Comparison of ENCODE assay signal across 8 mouse cellular contexts in the genomic region with DNA sequence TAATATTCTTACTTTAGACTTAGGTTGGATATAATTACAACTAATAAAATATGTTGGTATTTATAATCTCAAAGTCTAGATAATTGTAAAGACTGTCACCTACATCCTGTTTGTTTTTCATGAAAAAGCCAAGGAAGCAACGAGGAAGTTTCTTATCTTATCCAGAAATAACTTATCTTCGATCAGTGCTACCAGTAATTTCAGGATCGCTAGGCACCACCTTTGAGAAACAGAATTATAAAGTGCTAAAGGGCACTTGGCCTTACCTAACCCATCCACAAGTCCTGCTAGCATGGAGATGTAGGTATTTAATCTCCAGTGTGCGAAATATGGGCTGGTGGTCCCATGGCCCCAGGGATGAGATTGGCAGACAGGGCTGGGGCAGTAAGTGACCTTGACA. TPM values are rescaled to one million over a fixed set of nuclear protein-coding genes. Genes with fewer than 3 reads are reported as not detected.
DNase-seq lines count a peak whose midpoint lies in the region; ATAC-seq and TF ChIP-seq lines count a peak whose summit lies in the region.

No protein-coding gene starts in this region.

- no peak for TF ChIP-seq EP300 in liver, embryonic 14.5 days (IDR thresholded peaks at IDR 0.05; ENCODE audit: low read depth)

- H3K4me2 ChIP-seq in forebrain, embryonic 12.5 days: peak overlapping the region; percentile 70
- H3K4me2 ChIP-seq in liver, embryonic 14.5 days (ENCODE audit: low read depth): peak overlapping the region; percentile 75

- intact Hi-C loops in gastrocnemius, adult 2 months (cut with DNase I): loop anchor here (5.0 kb wide), 1 partner anchor 121 kb away; no protein-coding TSS in a partner anchor
- intact Hi-C loops in left cerebral cortex, postnatal 25 days (cut with DNase I): loop anchor here (5.0 kb wide), 2 partner anchors 126 to 229 kb away; a partner anchor contains a TSS

- TF ChIP-seq CTCF in gastrocnemius, adult 2 months (IDR thresholded peaks at IDR 0.05): no peak
- TF ChIP-seq CTCF in C2C12 (IDR thresholded peaks at IDR 0.05; ENCODE audit: control insufficient read depth, insufficient read depth, insufficient read length): no peak
- TF ChIP-seq CTCF in liver, embryonic 14.5 days (IDR thresholded peaks at IDR 0.05; ENCODE audit: low read depth): no peak

- WGBS in forebrain, embryonic 12.5 days: 66% methylated on average over 4 of the region's 4 CpGs
- WGBS in liver, embryonic 14.5 days (ENCODE audit: insufficient replicate concordance): 41% methylated on average over 4 of the region's 4 CpGs

- peak overlapping the region; percentile 92 for H3K27ac ChIP-seq in gastrocnemius, adult 2 months
- H3K27ac ChIP-seq in forebrain, embryonic 12.5 days: no peak overlapping the region
- H3K27ac ChIP-seq in liver, embryonic 14.5 days: no peak overlapping the region

- ATAC-seq in forebrain, embryonic 12.5 days (ENCODE audit: low FRiP score): 0 out of 2 replicates have a peak, but pooled peaks have one; percentile 1
- ATAC-seq in liver, embryonic 14.5 days (ENCODE audit: insufficient read depth): no peak

- H3K27me3 ChIP-seq in C2C12 (ENCODE audit: control insufficient read depth, insufficient read depth, insufficient read length): no peaks in the 10 kb centered on the region
- no peaks in the 10 kb centered on the region for H3K27me3 ChIP-seq in forebrain, embryonic 12.5 days
- no peaks in the 10 kb centered on the region for H3K27me3 ChIP-seq in liver, embryonic 14.5 days (ENCODE audit: control insufficient read depth, insufficient read depth, low read length)

- peak overlapping the region; percentile 79 for H3K4me3 ChIP-seq in gastrocnemius, adult 2 months
- H3K4me3 ChIP-seq in C2C12 (ENCODE audit: insufficient read depth, poor library complexity, severe bottlenecking): peak overlapping the region; percentile 56
- peak overlapping the region; percentile 73 for H3K4me3 ChIP-seq in forebrain, embryonic 12.5 days (replicated peaks)
- H3K4me3 ChIP-seq in liver, embryonic 14.5 days (ENCODE audit: insufficient read depth in 1 of 2, low read depth in 2 of 2, low read length in 2 of 2): peak overlapping the region; percentile 60 to 70; a peak in 3 of 4 replicates

- H3ac ChIP-seq in C2C12 (ENCODE audit: control insufficient read depth, insufficient read length, low read depth): peak overlapping the region; percentile 87

- H3K79me3 ChIP-seq in C2C12 (ENCODE audit: low read depth): peaks cover 2% of the 10 kb centered on the region

- DNase-seq in gastrocnemius, adult 2 months: no peak
- DNase-seq in gastrocnemius, postnatal 4 days (ENCODE audit: low spot score in 2 of 2): no peak
- DNase-seq in liver, embryonic 14.5 days (ENCODE audit: low read depth in 3 of 3, low spot score in 3 of 3): no peak
- no peak for DNase-seq in right cerebral cortex, postnatal 10 days (ENCODE audit: low spot score in 2 of 2)
- DNase-seq in thymus, postnatal 25 days: no peak
- DNase-seq in left cerebral cortex, postnatal 25 days (ENCODE audit: low spot score in 2 of 2): no peak

- peak overlapping the region; percentile 78 for H3K9ac ChIP-seq in forebrain, embryonic 12.5 days
- no peak overlapping the region; the same call in 1 of the 2 replicates for H3K9ac ChIP-seq in liver, embryonic 14.5 days (replicated peaks)

- no peaks in the 10 kb centered on the region for H3K9me3 ChIP-seq in forebrain, embryonic 12.5 days
- H3K9me3 ChIP-seq in liver, embryonic 14.5 days (ENCODE audit: control insufficient read depth, low read length): no peaks in the 10 kb centered on the region

- H3K36me3 ChIP-seq in C2C12 (ENCODE audit: control insufficient read depth, insufficient read depth): no peaks in the 10 kb centered on the region
- H3K36me3 ChIP-seq in forebrain, embryonic 12.5 days (replicated peaks): no peaks in the 10 kb centered on the region
- no peaks in the 10 kb centered on the region for H3K36me3 ChIP-seq in liver, embryonic 14.5 days (replicated peaks; ENCODE audit: control insufficient read depth, insufficient read depth, low read depth)

- peaks cover 15% of the 10 kb centered on the region for H3K4me1 ChIP-seq in forebrain, embryonic 12.5 days
- H3K4me1 ChIP-seq in liver, embryonic 14.5 days (replicated peaks; ENCODE audit: control insufficient read depth in 2 of 2, insufficient read depth in 2 of 2, low read length in 1 of 2): no peaks in the 10 kb centered on the region; a peak in 2 of 4 replicates

- peaks cover 4% of the 10 kb centered on the region for H3K79me2 ChIP-seq in C2C12 (ENCODE audit: control insufficient read depth, insufficient read depth)

TF ChIP-seq in C2C12, 6 proteins besides CTCF, POLR2A, EP300 and RAD21:
- no peak for TF ChIP-seq USF1 (IDR thresholded peaks at IDR 0.05; ENCODE audit: low read depth)
- TF ChIP-seq FOSL1 (IDR thresholded peaks at IDR 0.05; ENCODE audit: insufficient read depth, low read length, poor library complexity, severe bottlenecking): no peak
- no peak for TF ChIP-seq CEBPB (IDR thresholded peaks at IDR 0.05; ENCODE audit: low read depth)
- TF ChIP-seq MAX (IDR thresholded peaks at IDR 0.05): no peak
- TF ChIP-seq MYOD1 (IDR thresholded peaks at IDR 0.05; ENCODE audit: control insufficient read depth, insufficient read length, low read depth): no peak
- no peak for TF ChIP-seq MYOG (IDR thresholded peaks at IDR 0.05; ENCODE audit: control insufficient read depth, extremely low read depth, insufficient read length)

RNA-seq across cellular contexts. Expression of a gene that starts 1.0 kb away (rescaled TPM):
- total RNA-seq in gastrocnemius, adult 2 months (2021): 100 to 1,000 TPM in 1 of 2 experiments, 10 to 100 TPM in 1; 85.2 to 129 TPM
- total RNA-seq in gastrocnemius, postnatal 4 days (2021): 10 to 100 TPM; 27.9 to 32.9 TPM
- 8.4 TPM for polyA plus RNA-seq in C2C12 (2012; fragmentation: generic; extraction: Trizol)
- polyA plus RNA-seq in forebrain, embryonic 12.5 days (2016; fragmentation: Nextera tagmentation; extraction: Ambion mirVana): 8.8 and 16.0 TPM in 2 replicates
- 0.74 and 1.0 TPM in 2 replicates for polyA plus RNA-seq in liver, embryonic 14.5 days (2012; rRNA removed)
- polyA plus RNA-seq in liver, embryonic 14.5 days (2014; fragmentation: Nextera tagmentation; extraction: Ambion mirVana): 3.4 and 3.9 TPM in 2 replicates
- 10 to 100 TPM; 36.3 to 43.3 TPM for total RNA-seq in left cerebral cortex, postnatal 25 days (2021)

RNA-seq across cellular contexts. Expression of a gene that starts 43.5 kb away (rescaled TPM):
- total RNA-seq in gastrocnemius, adult 2 months (2021): not detected
- under 1 TPM in 1 of 2 experiments, not detected in 1; 0.29 TPM for total RNA-seq in gastrocnemius, postnatal 4 days (2021)
- not detected for polyA plus RNA-seq in C2C12 (2012; fragmentation: generic; extraction: Trizol)
- polyA plus RNA-seq in forebrain, embryonic 12.5 days (2016; fragmentation: Nextera tagmentation; extraction: Ambion mirVana): 0.23 TPM in 1 of 2 replicates, not detected in the other
- 0.02 TPM in 1 of 2 replicates, not detected in the other for polyA plus RNA-seq in liver, embryonic 14.5 days (2012; rRNA removed)
- polyA plus RNA-seq in liver, embryonic 14.5 days (2014; fragmentation: Nextera tagmentation; extraction: Ambion mirVana): 0.18 TPM in 1 of 2 replicates, not detected in the other
- 1 to 10 TPM in 1 of 2 experiments, under 1 TPM in 1; 0.71 to 1.3 TPM for total RNA-seq in left cerebral cortex, postnatal 25 days (2021)
